Mouse (Mus musculus) kidney, adult 2 months (tissue): ENCODE measurements around the gene Stxbp6.

ENCODE experiments used
- CTCF ChIP-seq: fragments of 200-500 bp; conservative IDR thresholded peaks from 2 replicates; pipeline ENCODE4 v1.5.1; 2011; ENCODE audit warnings: low read depth, mild to moderate bottlenecking, control low read depth, low read length, moderate library complexity, mixed read lengths; ENCODE audit not compliant: insufficient read depth, insufficient read length
- POLR2A ChIP-seq: fragments of 200-500 bp; IDR thresholded peaks from one replicate; pipeline ENCODE4 v1.6.1; 2011; ENCODE audit warnings: low read depth, low read length, control low read depth

- TF ChIP-seq CTCF (no peak), POLR2A (no peak)
Measured at GRCm38 (mm10) chr12:45074611-45075342, at the start of gene Stxbp6.
